In genomic region chr10:95415159-95415532, GRCm38 (mm10) we compare ENCODE assay signal across 8 mouse cellular contexts. TPM values are rescaled to one million over a fixed set of nuclear protein-coding genes. Genes with fewer than 3 reads are reported as not detected.
DNase-seq lines count a peak whose midpoint lies in the region; ATAC-seq and TF ChIP-seq lines count a peak whose summit lies in the region.

No protein-coding gene starts in this region.

- intact Hi-C loops in left cerebral cortex, postnatal 4 days (cut with DNase I), result loop anchor here (5.0 to 10.0 kb wide), 4 partner anchors 90 to 423 kb away; partner anchors contain the start of gene Cradd
- intact Hi-C loops in heart, postnatal 14 days (cut with DNase I), result loop anchor here (1.0 to 5.0 kb wide), 2 partner anchors 16 to 328 kb away; no protein-coding TSS in a partner anchor

- ATAC-seq in liver, embryonic 13.5 days (ENCODE audit: low read depth), result no peak
- ATAC-seq in erythroid progenitor cell, adult 5-6 weeks (replicated peaks; ENCODE audit: low FRiP score, poor library complexity, severe bottlenecking), result no peak

- H3K36me3 ChIP-seq in embryonic facial prominence, embryonic 10.5 days (replicated peaks), result no peaks in the 10 kb centered on the region
- no peaks in the 10 kb centered on the region for H3K36me3 ChIP-seq in liver, embryonic 13.5 days
- 0 out of 2 replicates have a peak, but pooled peaks cover 1% of the 10 kb centered on the region for H3K36me3 ChIP-seq in small intestine, adult 2 months (ENCODE audit: control insufficient read depth, insufficient read depth, low read length)

- no peak; the same call in 1 of the 2 replicates for TF ChIP-seq POLR2A in small intestine, adult 2 months (IDR thresholded peaks at IDR 0.05; ENCODE audit: low read depth, low read length)

- H3K27ac ChIP-seq in embryonic facial prominence, embryonic 10.5 days (replicated peaks), result peak overlapping the region; percentile 92
- no peak overlapping the region for H3K27ac ChIP-seq in liver, embryonic 13.5 days
- peak overlapping the region; percentile 91 for H3K27ac ChIP-seq in small intestine, adult 2 months (ENCODE audit: insufficient read depth, low read depth, low read length)

- no peaks in the 10 kb centered on the region for H3K9me3 ChIP-seq in embryonic facial prominence, embryonic 10.5 days
- H3K9me3 ChIP-seq in liver, embryonic 13.5 days (replicated peaks), result no peaks in the 10 kb centered on the region

- TF ChIP-seq CTCF in small intestine, adult 2 months (IDR thresholded peaks at IDR 0.05; ENCODE audit: extremely low read depth, insufficient read length, insufficient replicate concordance, low read depth, low read length), result no peak

- H3K4me1 ChIP-seq in embryonic facial prominence, embryonic 10.5 days, result peaks cover 39% of the 10 kb centered on the region
- peaks cover 38% of the 10 kb centered on the region for H3K4me1 ChIP-seq in liver, embryonic 13.5 days (replicated peaks)
- peaks cover 5% of the 10 kb centered on the region for H3K4me1 ChIP-seq in small intestine, adult 2 months (ENCODE audit: control insufficient read depth, insufficient read depth, insufficient read length, low read length)

- H3K27me3 ChIP-seq in embryonic facial prominence, embryonic 10.5 days (replicated peaks; ENCODE audit: low read depth, poor library complexity, severe bottlenecking), result peaks cover 39% of the 10 kb centered on the region
- peaks cover 52% of the 10 kb centered on the region for H3K27me3 ChIP-seq in liver, embryonic 13.5 days
- no peaks in the 10 kb centered on the region; the same call in 1 of the 2 replicates for H3K27me3 ChIP-seq in small intestine, adult 2 months (ENCODE audit: control insufficient read depth, insufficient read depth, low read length)

- peak overlapping the region; percentile 79 for H3K9ac ChIP-seq in liver, embryonic 13.5 days

- under 1% methylated on average over 15 of the region's 15 CpGs for WGBS in embryonic facial prominence, embryonic 10.5 days
- under 1% methylated on average over 15 of the region's 15 CpGs for WGBS in liver, embryonic 13.5 days (ENCODE audit: insufficient replicate concordance)
- WGBS in small intestine, adult 2 months, result under 1% methylated on average over 15 of the region's 15 CpGs

- peak overlapping the region; percentile 83 for H3K4me3 ChIP-seq in embryonic facial prominence, embryonic 10.5 days
- H3K4me3 ChIP-seq in liver, embryonic 13.5 days (replicated peaks), result peak overlapping the region; percentile 70
- H3K4me3 ChIP-seq in small intestine, adult 2 months (ENCODE audit: low read depth, low read length), result peak overlapping the region; percentile 83

- DNase-seq in left cerebral cortex, postnatal 4 days, result peak; percentile 15
- no peak for DNase-seq in left cerebral cortex, adult 9 months (ENCODE audit: low spot score in 2 of 2)
- DNase-seq in embryonic facial prominence, embryonic 10.5 days (ENCODE audit: low spot score), result peak; percentile 52
- DNase-seq in heart, postnatal 14 days, result peak; percentile 43 to 51
- DNase-seq in liver, embryonic 13.5 days, result no peak
- no peak for DNase-seq in frontal cortex, postnatal 14 days (ENCODE audit: low spot score in 2 of 2)

- H3K4me2 ChIP-seq in liver, embryonic 13.5 days, result peak overlapping the region; percentile 98

RNA-seq across cellular contexts. Expression of gene Socs2, which starts 1.8 kb away (rescaled TPM):
- 10 to 100 TPM; 78.0 to 81.5 TPM for total RNA-seq in left cerebral cortex, postnatal 4 days (2021)
- 36.1 and 46.7 TPM in 2 replicates for polyA plus RNA-seq in embryonic facial prominence, embryonic 10.5 days (2016; fragmentation: Nextera tagmentation; extraction: Ambion mirVana)
- 10 to 100 TPM; 79.1 to 80.9 TPM for total RNA-seq in heart, postnatal 14 days (2021)
- 6.9 and 8.1 TPM in 2 replicates for polyA plus RNA-seq in liver, embryonic 13.5 days (2015; fragmentation: Nextera tagmentation; extraction: Ambion mirVana)
- 18.1 and 67.4 TPM in 2 replicates for polyA plus RNA-seq in small intestine, adult 2 months (2012; rRNA removed)
- total RNA-seq in erythroid progenitor cell, adult 5-6 weeks (2015; ENCODE audit: low replicate concordance), result not detected in 2 replicates
- not detected in 2 replicates for total RNA-seq in erythroid progenitor cell, adult 5-6 weeks (2017; ENCODE audit: low replicate concordance)

Comparison
In these comparisons a context has a peak if more than half of its experiments do, and no peak if none do; other contexts are left out.
1. DNase-seq: peak in left cerebral cortex, postnatal 4 days (single experiment), embryonic facial prominence, embryonic 10.5 days (single experiment) and heart, postnatal 14 days (2 of 2); none in left cerebral cortex, adult 9 months (0 of 2), liver, embryonic 13.5 days (single experiment) and frontal cortex, postnatal 14 days (0 of 2).
2. RNA of gene Socs2, which starts 1.8 kb away (total RNA-seq): 78.0 to 81.5 TPM in left cerebral cortex, postnatal 4 days and 79.1 to 80.9 TPM in heart, postnatal 14 days; not detected in erythroid progenitor cell, adult 5-6 weeks; every median in the first group is over 10 times any median in the second.
3. Peak in every context shown above with its lines, with median percentiles within 50 percentile points of each other: H3K4me3 ChIP-seq.